Mouse (Mus musculus): ENCODE data around the gene Smpd4. TPM values are rescaled to one million over a fixed set of nuclear protein-coding genes. Genes with fewer than 3 reads are reported as not detected.

Gene Smpd4
- total RNA-seq (2014; rRNA removed) = 41.4 and 48.3 TPM in 2 replicates
- polyA plus RNA-seq (2015; fragmentation: Nextera tagmentation; extraction: Ambion mirVana) = 25.3 and 26.2 TPM in 2 replicates

- TF ChIP-seq CTCF (IDR thresholded peaks at IDR 0.05; ENCODE audit: low read depth) = no peak
- H3K4me1 ChIP-seq (ENCODE audit: insufficient read depth) = peaks cover 6% of the 10 kb centered on the region; the same call in 1 of the 2 replicates
- DNase-seq = peak; percentile 93
- peak within 1 kb of the TSS; percentile 72 for H3K9ac ChIP-seq
- 2% methylated on average over 60 of the region's 60 CpGs for WGBS
- H3K27me3 ChIP-seq (ENCODE audit: insufficient read depth, low read length) = no peaks in the 10 kb centered on the region
- 0 out of 2 replicates have a peak within 1 kb of the TSS, but pooled peaks have one; percentile 10 for H3K27ac ChIP-seq (ENCODE audit: low read depth, low read length)
- peak within 1 kb of the TSS; percentile 68 for H3K4me2 ChIP-seq (ENCODE audit: low read depth)
- peaks cover 10% of the 10 kb centered on the region; the same call in 1 of the 2 replicates for H3K36me3 ChIP-seq (ENCODE audit: insufficient read depth)
- peak; percentile 72 for ATAC-seq
- no peaks in the 10 kb centered on the region for H3K9me3 ChIP-seq (ENCODE audit: low read length)
- H3K4me3 ChIP-seq (ENCODE audit: low read depth, low read length) = peak within 1 kb of the TSS; percentile 75
Measured at GRCm38 (mm10) chr16:17619198-17620105, at the start of gene Smpd4. Gene Smpd4, plus strand, starts transcription at chr16:17619354.

- Histone ChIP-seq H3K27me3 (ENCODE audit: insufficient read depth, low read length) (no peaks in the 10 kb centered on the region), H3K9ac (peak overlapping the region; percentile 79), H3K27ac (ENCODE audit: low read depth, low read length) (peak overlapping the region; percentile 80), H3K4me1 (ENCODE audit: insufficient read depth) (peaks cover 7% of the 10 kb centered on the region), H3K4me2 (ENCODE audit: low read depth) (peak overlapping the region; percentile 84), H3K9me3 (ENCODE audit: low read length) (no peaks in the 10 kb centered on the region), H3K36me3 (ENCODE audit: insufficient read depth) (peaks cover 11% of the 10 kb centered on the region), H3K4me3 (ENCODE audit: low read depth, low read length) (peak overlapping the region; percentile 67)
- no peak for TF ChIP-seq CTCF (IDR thresholded peaks at IDR 0.05; ENCODE audit: low read depth)
- peak; percentile 97 for ATAC-seq
- DNase-seq = peak; percentile 84
- WGBS = 13% methylated on average over 45 of the region's 45 CpGs
Measured at GRCm38 (mm10) chr16:17575870-17576824, 43.0 kb upstream of the Smpd4 start.

- ATAC-seq = no peak
- peak overlapping the region; percentile 80; the same call in 1 of the 2 replicates for H3K27ac ChIP-seq (ENCODE audit: low read depth, low read length)
Measured at GRCm38 (mm10) chr16:17576825-17577215, 42.3 kb upstream of the Smpd4 start.

GRCm38 (mm10) chr16:17583064-17583463, 36.1 kb upstream of the Smpd4 start, which contains the start of gene Slc7a4:
Gene Slc7a4, minus strand, starts transcription at chr16:17583214.
- Histone ChIP-seq H3K9ac (no peak within 1 kb of the TSS), H3K4me2 (ENCODE audit: low read depth) (no peak within 1 kb of the TSS), H3K4me1 (ENCODE audit: insufficient read depth) (no peaks in the 10 kb centered on the region), H3K27me3 (ENCODE audit: insufficient read depth, low read length) (no peaks in the 10 kb centered on the region), H3K36me3 (ENCODE audit: insufficient read depth) (no peaks in the 10 kb centered on the region), H3K9me3 (ENCODE audit: low read length) (no peaks in the 10 kb centered on the region), H3K27ac (ENCODE audit: low read depth, low read length) (no peak within 1 kb of the TSS), H3K4me3 (ENCODE audit: low read depth, low read length) (no peak within 1 kb of the TSS)
- no peak for ATAC-seq
- TF ChIP-seq CTCF (IDR thresholded peaks at IDR 0.05; ENCODE audit: low read depth) = peak; percentile 50
- 14% methylated on average over 8 of the region's 8 CpGs for WGBS
- no peak for DNase-seq

More at GRCm38 (mm10) chr16:17576825-17577215, 42.3 kb upstream of the Smpd4 start:
- Histone ChIP-seq H3K4me2 (ENCODE audit: low read depth) (peak overlapping the region; percentile 84), H3K9me3 (ENCODE audit: low read length) (no peaks in the 10 kb centered on the region), H3K36me3 (ENCODE audit: insufficient read depth) (peaks cover 11% of the 10 kb centered on the region), H3K4me3 (ENCODE audit: low read depth, low read length) (peak overlapping the region; percentile 67), H3K9ac (peak overlapping the region; percentile 79), H3K4me1 (ENCODE audit: insufficient read depth) (peaks cover 7% of the 10 kb centered on the region), H3K27me3 (ENCODE audit: insufficient read depth, low read length) (no peaks in the 10 kb centered on the region)
- 9% methylated on average over 8 of the region's 8 CpGs for WGBS
- DNase-seq = no peak
- no peak for TF ChIP-seq CTCF (IDR thresholded peaks at IDR 0.05; ENCODE audit: low read depth)

GRCm38 (mm10) chr16:17584555-17584954, 34.6 kb upstream of the Smpd4 start:
- ATAC-seq (no peak), DNase-seq (no peak)
- no peak overlapping the region for H3K9ac ChIP-seq

GRCm38 (mm10) chr16:17590731-17591130, 28.4 kb upstream of the Smpd4 start:
- no peaks in the 10 kb centered on the region for H3K36me3 ChIP-seq (ENCODE audit: insufficient read depth)
- H3K4me3 ChIP-seq (ENCODE audit: low read depth, low read length) = no peak overlapping the region
- H3K27ac ChIP-seq (ENCODE audit: low read depth, low read length) = no peak overlapping the region
- H3K27me3 ChIP-seq (ENCODE audit: insufficient read depth, low read length) = no peaks in the 10 kb centered on the region
- no peaks in the 10 kb centered on the region for H3K9me3 ChIP-seq (ENCODE audit: low read length)
- no peak overlapping the region for H3K4me2 ChIP-seq (ENCODE audit: low read depth)
- H3K4me1 ChIP-seq (ENCODE audit: insufficient read depth) = no peaks in the 10 kb centered on the region
- no peak overlapping the region for H3K9ac ChIP-seq
- DNase-seq = no peak
- ATAC-seq = no peak
- TF ChIP-seq CTCF (IDR thresholded peaks at IDR 0.05; ENCODE audit: low read depth) = no peak
- WGBS = 72% methylated on average over 2 of the region's 2 CpGs

More at GRCm38 (mm10) chr16:17584555-17584954, 34.6 kb upstream of the Smpd4 start:
- Histone ChIP-seq H3K9me3 (ENCODE audit: low read length) (no peaks in the 10 kb centered on the region), H3K27me3 (ENCODE audit: insufficient read depth, low read length) (no peaks in the 10 kb centered on the region), H3K36me3 (ENCODE audit: insufficient read depth) (no peaks in the 10 kb centered on the region), H3K27ac (ENCODE audit: low read depth, low read length) (no peak overlapping the region), H3K4me2 (ENCODE audit: low read depth) (no peak overlapping the region), H3K4me3 (ENCODE audit: low read depth, low read length) (no peak overlapping the region), H3K4me1 (ENCODE audit: insufficient read depth) (no peaks in the 10 kb centered on the region)
- WGBS = 86% methylated on average over 7 of the region's 7 CpGs
- no peak for TF ChIP-seq CTCF (IDR thresholded peaks at IDR 0.05; ENCODE audit: low read depth)

Data from forebrain, postnatal 0 days (tissue).